Mouse (Mus musculus): ENCODE results near the gene 1700021F07Rik. TPM values are rescaled to one million over a fixed set of nuclear protein-coding genes. Genes with fewer than 3 reads are reported as not detected.

The 1700021F07Rik gene
- total RNA-seq (2022), result not detected

GRCm38 (mm10) chr2:173522376-173522775 is at the start of gene 1700021F07Rik:
Gene 1700021F07Rik (plus strand): TSS chr2:173522586.
- no peak for DNase-seq (ENCODE audit: low spot score)

DNA sequence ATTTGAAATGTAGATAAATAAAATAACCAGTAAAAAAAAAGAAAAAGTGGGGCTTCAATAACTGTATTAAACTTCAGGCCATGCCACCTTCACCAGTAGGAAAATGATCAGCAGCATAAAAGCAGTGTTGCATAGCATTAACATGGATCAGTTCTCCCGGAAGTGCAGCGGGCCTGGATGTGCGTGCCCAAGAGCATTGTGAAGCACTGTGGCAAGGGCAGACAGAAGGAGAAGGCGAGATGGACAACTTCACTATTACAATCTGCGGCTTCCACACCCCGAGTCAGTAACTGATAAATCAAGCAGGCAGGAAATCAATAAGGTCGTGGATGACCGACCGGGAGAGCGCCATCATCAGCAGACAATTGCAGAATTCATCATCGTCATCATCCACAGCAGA is 49.2 kb upstream of the 1700021F07Rik start:
- no peak for DNase-seq (ENCODE audit: low spot score)

GRCm38 (mm10) chr2:173479050-173479449 is 43.3 kb upstream of the 1700021F07Rik start:
- DNase-seq (ENCODE audit: low spot score), result no peak

- DNase-seq (ENCODE audit: low spot score), result no peak
These were observed 37.9 kb upstream of the 1700021F07Rik start for GRCm38 (mm10) chr2:173484486-173484885.

- no peak for DNase-seq (ENCODE audit: low spot score)
These were observed 22.8 kb upstream of the 1700021F07Rik start for GRCm38 (mm10) chr2:173499612-173500011.

- no peak for DNase-seq (ENCODE audit: low spot score)
These were observed 8.4 kb upstream of the 1700021F07Rik start for GRCm38 (mm10) chr2:173513977-173514376.

DNA sequence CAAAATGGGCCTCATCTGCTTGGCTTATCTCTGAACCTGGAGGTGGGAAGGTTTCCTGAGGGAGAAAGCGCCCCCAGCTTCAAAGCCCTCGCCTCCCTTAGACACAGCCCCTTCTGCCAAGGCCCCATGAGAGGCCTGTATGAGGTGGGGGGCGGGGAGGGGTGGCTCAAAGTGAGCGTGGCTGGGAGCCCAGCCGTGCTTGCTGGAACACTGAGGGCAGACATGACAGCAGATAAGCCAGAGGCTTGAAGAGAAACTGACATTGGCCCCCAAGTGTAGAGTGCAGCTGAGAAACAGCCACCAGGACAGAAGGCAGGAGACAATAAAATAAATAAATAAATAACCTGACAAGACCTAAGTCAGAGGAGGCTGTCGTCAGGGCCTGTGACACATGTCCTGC is 7.2 kb upstream of the 1700021F07Rik start:
- DNase-seq (ENCODE audit: low spot score), result no peak

- DNase-seq (ENCODE audit: low spot score), result no peak
These were observed 6.1 kb upstream of the 1700021F07Rik start for GRCm38 (mm10) chr2:173516150-173516855.

DNA sequence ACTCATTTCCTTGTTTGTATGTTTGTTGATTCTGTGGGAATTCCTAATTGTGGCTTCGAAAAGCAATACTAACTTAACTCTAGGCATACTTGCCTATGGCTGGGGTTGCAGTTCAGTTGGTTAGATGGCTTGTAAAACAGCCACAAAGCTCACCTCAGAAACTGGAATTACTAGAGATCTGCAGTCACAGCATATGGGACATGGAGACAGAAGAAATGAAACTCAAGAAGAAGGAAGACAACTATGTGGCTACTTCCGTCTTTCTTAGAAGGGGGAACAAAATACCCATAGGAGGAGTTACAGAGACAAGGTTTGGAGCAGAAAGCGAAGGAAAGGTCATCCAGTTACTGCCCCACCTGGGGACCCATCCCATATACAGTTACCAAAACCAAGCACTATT is 6.1 kb downstream of the 1700021F07Rik start:
- DNase-seq (ENCODE audit: low spot score), result no peak

GRCm38 (mm10) chr2:173532711-173533462 is 10.5 kb downstream of the 1700021F07Rik start:
- DNase-seq (ENCODE audit: low spot score), result no peak

- no peak for DNase-seq (ENCODE audit: low spot score)
These were observed 12.2 kb downstream of the 1700021F07Rik start for GRCm38 (mm10) chr2:173534581-173534980.

DNA sequence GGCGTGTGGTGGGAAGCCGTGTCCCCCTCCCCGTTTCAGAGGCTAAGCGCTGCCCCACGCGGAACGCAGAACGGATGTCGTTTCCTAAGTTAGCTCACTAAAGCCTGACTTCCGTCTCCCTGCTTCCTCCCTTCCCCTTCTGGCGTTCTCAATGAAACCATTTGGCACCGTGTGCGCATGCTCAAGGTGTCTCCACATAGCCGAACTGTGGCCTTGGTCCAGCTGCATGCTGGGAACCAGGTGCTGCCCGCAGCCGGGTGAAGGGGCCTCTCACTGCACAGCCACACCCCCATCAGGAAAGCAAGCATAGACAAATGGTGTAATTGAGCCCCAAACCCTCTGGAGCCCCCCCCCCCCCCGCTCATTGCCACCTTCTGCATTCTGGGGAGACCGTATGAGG is 13.0 kb downstream of the 1700021F07Rik start:
- no peak for DNase-seq (ENCODE audit: low spot score)

DNA sequence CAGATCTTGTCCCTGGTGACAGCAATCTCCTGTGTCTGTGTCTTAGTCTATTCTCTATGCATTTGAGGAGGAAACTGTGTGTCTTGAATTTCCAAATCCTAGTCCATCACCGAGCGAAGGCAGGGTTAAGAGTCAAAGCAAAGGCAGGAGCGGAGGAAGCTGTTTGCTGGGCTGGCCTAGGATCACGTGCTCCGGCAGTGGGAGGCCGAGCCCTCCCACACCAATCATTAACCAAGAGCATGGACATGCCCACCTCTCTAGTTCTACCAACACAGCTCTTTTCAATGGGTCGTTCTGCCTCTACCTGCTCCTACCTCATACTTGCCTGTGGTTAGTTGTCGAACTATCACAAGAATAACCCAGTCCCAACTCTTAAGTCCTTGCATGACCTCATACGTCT is 13.5 kb downstream of the 1700021F07Rik start:
- DNase-seq (ENCODE audit: low spot score), result no peak

- no peak for DNase-seq (ENCODE audit: low spot score)
These were observed 17.4 kb downstream of the 1700021F07Rik start for GRCm38 (mm10) chr2:173539781-173540180.

DNA sequence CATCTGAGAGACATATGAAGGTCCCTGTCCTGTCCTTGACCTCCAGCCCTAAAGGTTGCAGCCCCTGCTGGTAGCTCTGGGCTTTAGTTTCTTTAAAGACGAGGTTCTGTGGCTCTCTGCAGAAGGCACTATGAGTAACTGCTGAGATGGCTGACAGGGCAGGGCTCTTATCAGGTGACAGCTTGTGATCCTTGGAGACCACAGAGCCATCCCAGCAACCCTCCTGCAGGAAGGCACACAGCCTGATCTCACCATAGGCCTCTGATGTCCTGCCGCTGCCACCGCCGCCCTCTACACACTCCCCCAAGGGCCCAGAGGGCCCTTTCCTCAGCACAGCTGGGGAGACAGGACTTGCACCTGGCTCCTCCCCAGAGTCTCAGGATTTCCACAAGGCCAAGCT is 19.4 kb downstream of the 1700021F07Rik start:
- no peak for DNase-seq (ENCODE audit: low spot score)

- no peak for DNase-seq (ENCODE audit: low spot score)
These were observed 20.3 kb downstream of the 1700021F07Rik start for GRCm38 (mm10) chr2:173542716-173543115.

DNA sequence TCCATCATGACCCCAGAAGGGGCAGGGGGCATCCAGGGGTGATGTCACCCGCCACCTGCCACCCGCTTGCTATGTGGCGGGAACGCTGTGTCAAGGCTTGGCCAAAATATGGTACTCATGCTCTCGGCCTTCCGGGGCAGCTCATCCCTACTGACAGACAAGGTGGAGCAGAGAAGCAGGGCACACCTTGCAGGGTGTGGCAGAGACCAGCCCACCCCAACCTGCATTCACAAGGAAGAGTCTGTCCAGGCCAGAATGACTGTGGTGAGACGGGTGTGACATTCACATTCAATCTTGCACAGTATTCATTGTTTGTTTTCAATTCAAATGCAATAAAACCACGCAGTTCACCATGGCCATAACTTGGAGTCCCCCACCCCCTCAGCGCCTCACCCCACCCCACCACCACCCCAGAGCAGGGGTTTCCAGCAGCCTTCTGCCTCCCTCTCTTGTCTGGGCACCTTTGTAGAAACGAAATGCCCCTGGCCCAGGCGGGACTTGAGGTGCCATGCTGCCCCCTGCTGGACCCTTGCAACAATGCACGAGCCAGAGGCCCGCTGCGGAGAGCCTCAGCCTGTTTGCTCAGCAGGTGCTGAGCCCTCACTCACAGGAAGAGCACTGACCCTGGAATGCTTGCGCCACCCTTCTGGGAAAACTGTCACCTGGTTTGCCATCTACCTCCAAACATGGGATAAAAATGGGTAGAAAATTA is 23.8 kb downstream of the 1700021F07Rik start:
- peak; percentile 63 for DNase-seq (ENCODE audit: low spot score)

- DNase-seq (ENCODE audit: low spot score), result no peak
These were observed 26.9 kb downstream of the 1700021F07Rik start for GRCm38 (mm10) chr2:173549236-173549635.

GRCm38 (mm10) chr2:173550681-173551080 is 28.3 kb downstream of the 1700021F07Rik start:
- DNase-seq (ENCODE audit: low spot score), result peak; percentile 21

GRCm38 (mm10) chr2:173553863-173554262 is 31.5 kb downstream of the 1700021F07Rik start:
- DNase-seq (ENCODE audit: low spot score), result no peak

GRCm38 (mm10) chr2:173558754-173559396 is 36.5 kb downstream of the 1700021F07Rik start:
- DNase-seq (ENCODE audit: low spot score), result no peak
